Mouse (Mus musculus): ENCODE data around the gene Dexi.

Gene Dexi

GRCm38 (mm10) chr16:10542698-10543365, at the start of gene Dexi:
Gene Dexi, minus strand, starts transcription at chr16:10543054.
- peak; percentile 98 for DNase-seq (ENCODE audit: low read depth, low spot score)

GRCm38 (mm10) chr16:10586546-10586945, 43.7 kb upstream of the Dexi start:
- DNase-seq (ENCODE audit: low read depth, low spot score): no peak

GRCm38 (mm10) chr16:10585165-10585564, 42.3 kb upstream of the Dexi start:
- no peak for DNase-seq (ENCODE audit: low read depth, low spot score)

GRCm38 (mm10) chr16:10581234-10581898, 38.5 kb upstream of the Dexi start:
- no peak for DNase-seq (ENCODE audit: low read depth, low spot score)

- DNase-seq (ENCODE audit: low read depth, low spot score): no peak
Observed at GRCm38 (mm10) chr16:10578376-10578775, 35.5 kb upstream of the Dexi start.

GRCm38 (mm10) chr16:10577548-10577947, 34.7 kb upstream of the Dexi start:
- no peak for DNase-seq (ENCODE audit: low read depth, low spot score)

- DNase-seq (ENCODE audit: low read depth, low spot score): no peak
Observed at GRCm38 (mm10) chr16:10575915-10576314, 33.1 kb upstream of the Dexi start.

- no peak for DNase-seq (ENCODE audit: low read depth, low spot score)
Observed at GRCm38 (mm10) chr16:10574936-10575335, 32.1 kb upstream of the Dexi start.

GRCm38 (mm10) chr16:10571820-10572219, 29.0 kb upstream of the Dexi start:
- no peak for DNase-seq (ENCODE audit: low read depth, low spot score)

- no peak for DNase-seq (ENCODE audit: low read depth, low spot score)
Observed at GRCm38 (mm10) chr16:10570708-10571107, 27.9 kb upstream of the Dexi start.

GRCm38 (mm10) chr16:10569809-10570395, 27.0 kb upstream of the Dexi start:
- no peak for DNase-seq (ENCODE audit: low read depth, low spot score)

GRCm38 (mm10) chr16:10567153-10567552, 24.3 kb upstream of the Dexi start:
- DNase-seq (ENCODE audit: low read depth, low spot score): no peak

GRCm38 (mm10) chr16:10565278-10565885, 22.5 kb upstream of the Dexi start:
- no peak for DNase-seq (ENCODE audit: low read depth, low spot score)

GRCm38 (mm10) chr16:10559991-10560390, 17.1 kb upstream of the Dexi start:
- no peak for DNase-seq (ENCODE audit: low read depth, low spot score)

GRCm38 (mm10) chr16:10553858-10554257, 11.0 kb upstream of the Dexi start:
- no peak for DNase-seq (ENCODE audit: low read depth, low spot score)

- no peak for DNase-seq (ENCODE audit: low read depth, low spot score)
Observed at GRCm38 (mm10) chr16:10551592-10551991, 8.7 kb upstream of the Dexi start.

- DNase-seq (ENCODE audit: low read depth, low spot score): no peak
Observed at GRCm38 (mm10) chr16:10549600-10549999, 6.7 kb upstream of the Dexi start.

GRCm38 (mm10) chr16:10548938-10549337, 6.1 kb upstream of the Dexi start:
- DNase-seq (ENCODE audit: low read depth, low spot score): no peak

GRCm38 (mm10) chr16:10546865-10547264, 4.0 kb upstream of the Dexi start:
- DNase-seq (ENCODE audit: low read depth, low spot score): no peak

- DNase-seq (ENCODE audit: low read depth, low spot score): peak; percentile 96
Observed at GRCm38 (mm10) chr16:10544995-10545622, 2.3 kb upstream of the Dexi start, which contains the start of gene Clec16a. Gene Clec16a, plus strand, starts transcription at chr16:10545339.

- DNase-seq (ENCODE audit: low read depth, low spot score): no peak
Observed at GRCm38 (mm10) chr16:10542266-10542665, 588 bp downstream of the Dexi start.

- DNase-seq (ENCODE audit: low read depth, low spot score): peak; percentile 29
Observed at GRCm38 (mm10) chr16:10541598-10541930, 1.3 kb downstream of the Dexi start.
